7 mouse cellular contexts compared by ENCODE assay signal in genomic region chr4:70307230-70307629, GRCm38 (mm10).
DNase-seq lines count a peak whose midpoint lies in the region; TF ChIP-seq lines count a peak whose summit lies in the region.

No protein-coding gene starts in this region.

- no peak overlapping the region for H3K27ac ChIP-seq in bone marrow macrophage, adult 2 months (ENCODE audit: insufficient read depth, low read depth, low read length)
- H3K27ac ChIP-seq in embryonic fibroblast, embryonic 13.5 days (ENCODE audit: insufficient read depth, low read length): no peak overlapping the region

- TF ChIP-seq POLR2A in bone marrow macrophage, adult 2 months (IDR thresholded peaks at IDR 0.05; ENCODE audit: borderline replicate concordance, low read depth, low read length): no peak
- TF ChIP-seq POLR2A in embryonic fibroblast, embryonic 13.5 days (IDR thresholded peaks at IDR 0.05; ENCODE audit: low read depth, low read length): no peak

- DNase-seq in MN1 (ENCODE audit: low spot score): peak; percentile 78
- peak; percentile 69 to 82 for DNase-seq in heart, postnatal 36 days
- DNase-seq in left cerebral cortex, adult 18-20 months (ENCODE audit: low spot score in 2 of 2): peak; percentile 81 to 92
- peak; percentile 50 for DNase-seq in mesoderm, embryonic 11.5 days (ENCODE audit: low read depth, low spot score)
- DNase-seq in right cerebral cortex, postnatal 4 days: peak; percentile 76

- TF ChIP-seq CTCF in bone marrow macrophage, adult 2 months (IDR thresholded peaks at IDR 0.05; ENCODE audit: low read depth, low read length): peak; percentile 62
- peak; percentile 72; the same call in 1 of the 2 replicates for TF ChIP-seq CTCF in embryonic fibroblast, embryonic 13.5 days (IDR thresholded peaks at IDR 0.05; ENCODE audit: borderline replicate concordance, insufficient read depth, low read length)

- no peak overlapping the region for H3K4me3 ChIP-seq in bone marrow macrophage, adult 2 months (ENCODE audit: insufficient read depth, low read length)
- no peak overlapping the region for H3K4me3 ChIP-seq in embryonic fibroblast, embryonic 13.5 days (ENCODE audit: insufficient read depth, low read length)

- H3K4me1 ChIP-seq in bone marrow macrophage, adult 2 months (ENCODE audit: control insufficient read depth, insufficient read depth, low read length): peaks cover 3% of the 10 kb centered on the region; the same call in 1 of the 2 replicates
- peaks cover 2% of the 10 kb centered on the region; the same call in 1 of the 2 replicates for H3K4me1 ChIP-seq in embryonic fibroblast, embryonic 13.5 days (ENCODE audit: control insufficient read depth, insufficient read depth, low read length)

- intact Hi-C loops in heart, postnatal 36 days (cut with DNase I): loop anchor here (1.0 to 5.0 kb wide), 2 partner anchors 42 to 1110 kb away; no protein-coding TSS in a partner anchor
